Mouse (Mus musculus): ENCODE measurements around the gene Pacsin3.

The Pacsin3 gene

DNA sequence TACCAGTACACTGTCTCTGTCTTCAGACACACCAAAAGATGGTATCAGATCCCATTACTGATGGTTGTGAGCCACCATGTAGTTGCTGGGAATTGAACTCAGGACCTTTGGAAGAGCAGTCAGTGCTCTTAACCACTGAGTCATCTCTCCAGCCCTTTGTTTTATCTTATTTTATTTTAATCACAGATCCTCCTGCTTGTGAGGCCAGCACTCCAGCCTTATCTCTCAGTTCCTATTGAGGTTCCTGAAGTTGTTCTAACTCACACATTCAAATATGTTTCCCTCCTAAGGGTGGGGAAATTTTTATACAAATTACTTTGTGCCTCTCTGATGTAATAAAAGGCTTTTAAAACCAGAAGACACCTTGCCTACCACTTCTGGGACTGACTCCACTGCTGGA, 50.8 kb downstream of the Pacsin3 start:
- DNase-seq, result no peak

DNA sequence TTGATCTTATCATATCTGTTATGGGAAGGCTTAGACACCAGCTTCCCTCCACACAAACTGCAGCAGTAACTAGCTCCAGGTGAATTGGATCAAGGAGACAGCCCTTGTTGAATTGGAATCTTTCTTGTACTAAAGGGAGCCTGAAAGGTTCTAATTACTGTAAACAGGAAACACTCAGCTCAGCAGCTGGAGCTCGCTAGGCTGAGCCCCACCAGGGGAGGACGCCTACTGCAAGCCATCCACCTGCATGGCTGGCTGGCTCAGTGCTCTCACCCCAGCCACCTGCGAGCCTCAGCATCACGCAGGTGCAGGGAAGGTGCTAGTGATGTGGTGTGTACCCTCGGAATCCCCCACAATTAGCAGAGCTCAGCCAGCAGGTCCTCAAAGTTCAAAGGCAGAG, 52.9 kb downstream of the Pacsin3 start:
- peak in 1 of 2 experiments; percentile 42 for DNase-seq

DNA sequence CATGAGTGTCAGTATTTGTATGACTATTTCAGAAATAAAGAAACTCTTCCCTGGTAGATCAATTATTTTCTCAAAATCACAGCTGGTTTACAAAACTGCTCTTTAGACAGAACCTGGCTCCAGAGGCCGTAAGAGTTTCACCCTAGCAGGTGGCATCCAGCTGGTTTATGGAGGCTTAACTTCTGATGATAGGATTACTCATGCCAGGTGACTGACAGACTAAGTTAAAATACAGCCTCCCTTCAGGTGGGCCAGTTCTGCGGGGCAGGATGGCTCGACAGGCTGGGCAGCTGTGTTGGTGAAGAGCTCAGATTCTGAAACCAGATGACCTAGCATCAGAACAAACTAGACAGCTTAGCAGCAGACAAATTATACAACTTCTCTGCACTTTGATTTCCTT, 53.8 kb downstream of the Pacsin3 start:
- DNase-seq, result no peak

DNA sequence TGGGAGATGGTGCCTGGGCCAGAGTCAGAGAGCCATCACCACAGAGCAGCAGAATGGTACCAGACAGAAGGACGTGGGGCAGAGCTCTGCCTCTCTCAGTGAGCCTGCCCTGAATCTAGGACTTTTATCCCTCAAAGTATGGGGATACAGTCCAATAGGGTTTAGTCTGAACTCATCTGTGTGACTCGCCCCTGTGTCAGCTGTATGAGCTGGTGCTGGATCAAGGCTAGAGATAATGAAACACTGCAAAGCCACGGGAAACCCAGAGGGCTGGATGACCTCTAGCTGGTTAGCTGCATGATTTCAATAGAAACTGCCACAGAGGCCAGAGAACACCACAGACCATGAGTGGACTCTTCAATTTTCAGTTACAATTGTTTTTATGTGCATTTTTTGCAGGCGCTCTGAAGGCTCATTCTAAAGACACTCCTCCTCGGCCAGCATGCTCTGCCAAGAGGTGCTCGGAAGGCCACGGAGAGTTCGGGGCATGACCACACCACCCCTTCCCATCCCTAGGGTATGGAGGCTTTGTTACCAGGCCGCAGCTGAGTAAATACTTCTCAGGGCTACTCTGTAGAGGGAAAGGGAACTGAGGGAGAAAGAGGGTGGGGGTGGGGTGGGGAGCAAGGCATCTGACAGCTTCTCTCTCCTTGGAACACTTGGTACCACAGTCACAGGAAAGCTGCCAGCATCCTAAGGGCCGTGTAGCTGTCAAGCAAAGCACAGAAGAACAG, 57.0 kb downstream of the Pacsin3 start:
- DNase-seq, result peak in 1 of 2 experiments; percentile 36

DNA sequence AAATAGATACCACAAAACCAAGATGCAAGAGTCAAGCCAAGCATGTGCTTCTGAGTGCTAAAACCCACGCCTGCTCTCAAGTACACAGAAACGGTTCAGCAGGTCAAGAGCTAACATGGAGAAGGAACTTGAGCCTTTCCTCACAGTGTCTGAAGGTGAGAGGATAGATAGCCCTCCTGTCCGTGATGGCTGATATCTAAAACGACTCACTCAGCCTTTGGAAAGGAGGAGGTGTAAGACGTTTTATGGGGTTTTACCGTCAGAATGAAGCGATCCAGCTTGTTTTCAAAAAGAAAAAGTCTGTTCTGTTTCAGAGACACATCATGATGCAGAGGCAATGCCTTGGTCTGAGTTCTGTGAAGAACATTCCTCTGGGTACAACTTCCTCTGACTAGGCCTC, 58.4 kb downstream of the Pacsin3 start:
- DNase-seq, result no peak
